Mouse (Mus musculus) limb, embryonic 14.5 days (tissue): ENCODE data around the gene Rbm47. TPM values are rescaled to one million over a fixed set of nuclear protein-coding genes. Genes with fewer than 3 reads are reported as not detected.
A peak's percentile ranks its signal among the peaks of the same experiment; 100 is the strongest.

ENCODE experiments used
- ATAC-seq: fragments of 200-750 bp; cut with Nextera tagmentation; 2 replicates; pipeline ENCODE4 v1.8.0; 2017; ENCODE audit warnings: low read depth, moderate number of reproducible peaks, moderate TSS enrichment; ENCODE audit not compliant: low FRiP score
- DNase-seq: peaks from one replicate; pipeline ENCODE4 v3.0.0-alpha.2; 2015; ENCODE audit warnings: low spot score
- H3K27ac ChIP-seq: fragments of 300-500 bp; sonication (generic); replicated peaks from 2 replicates; pipeline ENCODE4 v1.5.1; 2014; ENCODE audit warnings: low read depth, mild to moderate bottlenecking, low read length, moderate library complexity, mixed read lengths
- H3K27me3 ChIP-seq: fragments of 300-500 bp; sonication (generic); 2 replicates; pipeline ENCODE4 v1.6.1; 2014; ENCODE audit warnings: low read length, mixed read lengths; ENCODE audit not compliant: control insufficient read depth, insufficient read depth
- H3K36me3 ChIP-seq: fragments of 300-500 bp; sonication (generic); 2 replicates; pipeline ENCODE4 v1.6.1; 2014; ENCODE audit warnings: mild to moderate bottlenecking, low read length, moderate library complexity, mixed read lengths; ENCODE audit not compliant: control insufficient read depth, insufficient read depth
- H3K4me1 ChIP-seq: fragments of 300-500 bp; sonication (generic); 2 replicates; pipeline ENCODE4 v1.6.1; 2014; ENCODE audit warnings: antibody characterized with exemption, low read length, mixed read lengths; ENCODE audit not compliant: control insufficient read depth, insufficient read depth
- H3K4me2 ChIP-seq: fragments of 300-500 bp; sonication (generic); replicated peaks from 2 replicates; pipeline ENCODE4 v1.6.1; 2014; ENCODE audit warnings: low read depth, mild to moderate bottlenecking, low read length, moderate library complexity; ENCODE audit not compliant: severe bottlenecking
- H3K4me3 ChIP-seq: fragments of 300-500 bp; sonication (generic); replicated peaks from 2 replicates; pipeline ENCODE4 v1.5.1; 2014; ENCODE audit warnings: low read length
- H3K9ac ChIP-seq: fragments of 300-500 bp; sonication (generic); 2 replicates; pipeline ENCODE4 v1.6.1; 2014; ENCODE audit warnings: mild to moderate bottlenecking, low read depth, low read length, moderate library complexity; ENCODE audit not compliant: severe bottlenecking
- H3K9me3 ChIP-seq: fragments of 300-500 bp; sonication (generic); 2 replicates; pipeline ENCODE4 v1.6.1; 2016; ENCODE audit warnings: low read length; ENCODE audit not compliant: control insufficient read depth
- POLR2A ChIP-seq: fragments of 200-500 bp; IDR thresholded peaks from 2 replicates; pipeline ENCODE4 v1.8.0; 2012; ENCODE audit warnings: inconsistent platforms, mild to moderate bottlenecking, moderate library complexity, borderline replicate concordance; ENCODE audit not compliant: insufficient read depth, insufficient read length; ENCODE audit errors: extremely low read depth
- WGBS: fragments of 180-500 bp; shearing (Covaris S2); extraction: QIAGEN DNeasy Blood & Tissue Kit; methylation state at CpG from one replicate; pipeline ENCODE4 v1.1.7; 2014; 5-methylcytosine and 5-hydroxymethylcytosine counted together
- polyA plus RNA-seq, 2 experiments: library from polyadenylated mRNA; depleted of rRNA in 1 of 2; stranded (reverse) in 1 of 2; unstranded in 1 of 2; fragments of >200 nt; fragmentation: Nextera tagmentation in 1 of 2; extraction: Ambion mirVana in 1 of 2; gene quantifications; 2 replicates each; pipeline versions ENCODE4 v1.2.1 to v1.2.3; 2012 to 2014

The Rbm47 gene
- polyA plus RNA-seq, 2 experiments = 2.5 to 5.2 TPM

DNA sequence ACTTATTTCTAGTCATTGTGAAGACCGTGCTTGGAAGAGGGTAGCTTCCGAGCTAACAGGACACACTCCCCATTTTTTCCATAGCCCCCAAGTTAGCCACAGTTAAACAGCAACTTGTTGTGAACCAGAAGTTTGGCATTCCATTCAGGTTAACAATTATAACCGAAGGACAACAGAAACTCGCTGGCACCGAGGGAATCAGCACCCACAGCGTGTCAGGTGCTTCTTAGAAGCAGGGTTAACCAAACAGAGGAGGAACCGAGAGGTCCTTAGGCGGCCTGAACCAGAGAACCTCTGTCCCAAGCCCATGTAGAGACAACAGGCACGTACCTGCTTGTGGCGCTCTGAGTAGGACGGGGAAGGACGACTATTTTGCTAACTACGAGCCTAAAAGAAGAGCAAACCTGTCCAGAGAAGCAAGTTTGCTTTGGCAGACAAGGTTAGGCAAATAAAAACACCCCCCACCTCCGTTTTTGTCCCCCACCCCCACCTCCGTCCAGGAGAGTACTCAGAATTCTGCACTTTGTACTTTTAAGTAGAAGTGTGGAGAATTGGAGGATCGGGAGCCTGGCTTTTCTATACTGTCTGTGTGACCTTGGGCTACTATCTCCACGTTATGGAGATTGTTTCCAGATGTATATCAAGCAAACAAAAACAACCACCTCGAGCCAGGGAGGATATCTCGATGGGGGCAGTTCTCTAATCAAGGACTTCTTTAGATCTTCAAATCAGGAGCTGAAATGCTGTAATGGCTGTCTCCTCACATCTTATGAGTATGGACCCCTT, 91.3 kb downstream of the Rbm47 start:
- no peak overlapping the region for H3K4me3 ChIP-seq

DNA sequence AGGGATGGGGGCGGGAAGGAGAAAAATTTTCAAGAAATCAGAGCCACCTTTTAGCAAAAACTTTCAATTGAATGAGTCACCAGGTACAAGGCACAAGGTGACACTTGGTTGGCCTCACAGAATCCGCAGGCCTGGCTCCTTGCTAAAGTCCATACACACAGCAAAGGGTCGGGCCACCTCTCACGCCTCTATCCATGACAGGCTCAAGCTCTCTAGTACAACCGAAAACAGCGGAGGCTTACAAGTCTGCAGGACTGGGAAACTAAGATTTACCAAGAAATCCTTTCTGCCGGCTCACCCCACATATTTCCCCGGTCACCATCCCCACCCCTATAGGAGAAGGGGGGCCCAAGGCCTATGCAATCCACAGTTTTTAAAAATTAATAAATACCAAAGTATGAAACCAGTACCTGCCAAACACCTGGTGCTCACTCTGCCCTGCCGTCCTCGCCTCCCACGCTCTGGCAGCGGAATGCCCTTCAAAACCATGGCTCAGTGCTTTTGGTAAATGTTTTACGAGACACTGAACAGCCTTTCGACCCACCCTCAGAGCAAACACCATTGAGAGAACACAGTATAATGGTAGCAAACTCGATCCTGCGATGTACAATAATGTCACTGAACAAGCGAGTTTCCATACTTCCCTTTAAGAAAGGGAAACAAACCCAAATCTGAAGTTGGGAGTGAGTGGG, 92.2 kb downstream of the Rbm47 start:
- Histone ChIP-seq H3K27ac (no peak overlapping the region), H3K36me3 (no peaks in the 10 kb centered on the region), H3K9me3 (no peaks in the 10 kb centered on the region), H3K4me3 (no peak overlapping the region), H3K4me1 (peaks cover 4% of the 10 kb centered on the region; the same call in 1 of the 2 replicates), H3K9ac (no peak overlapping the region), H3K4me2 (no peak overlapping the region), H3K27me3 (no peaks in the 10 kb centered on the region)
- 71% methylated on average over 17 of the region's 17 CpGs for WGBS
- TF ChIP-seq POLR2A = no peak
- no peak for DNase-seq
- ATAC-seq = no peak

More for the DNA sequence above, 91.3 kb downstream of the Rbm47 start:
- Histone ChIP-seq H3K4me1 (peaks cover 4% of the 10 kb centered on the region; the same call in 1 of the 2 replicates), H3K4me2 (no peak overlapping the region), H3K9ac (no peak overlapping the region), H3K27ac (no peak overlapping the region), H3K27me3 (no peaks in the 10 kb centered on the region), H3K36me3 (no peaks in the 10 kb centered on the region), H3K9me3 (no peaks in the 10 kb centered on the region)
- ATAC-seq (no peak), DNase-seq (no peak)
- TF ChIP-seq POLR2A = no peak
- 53% methylated on average over 19 of the region's 19 CpGs for WGBS

DNA sequence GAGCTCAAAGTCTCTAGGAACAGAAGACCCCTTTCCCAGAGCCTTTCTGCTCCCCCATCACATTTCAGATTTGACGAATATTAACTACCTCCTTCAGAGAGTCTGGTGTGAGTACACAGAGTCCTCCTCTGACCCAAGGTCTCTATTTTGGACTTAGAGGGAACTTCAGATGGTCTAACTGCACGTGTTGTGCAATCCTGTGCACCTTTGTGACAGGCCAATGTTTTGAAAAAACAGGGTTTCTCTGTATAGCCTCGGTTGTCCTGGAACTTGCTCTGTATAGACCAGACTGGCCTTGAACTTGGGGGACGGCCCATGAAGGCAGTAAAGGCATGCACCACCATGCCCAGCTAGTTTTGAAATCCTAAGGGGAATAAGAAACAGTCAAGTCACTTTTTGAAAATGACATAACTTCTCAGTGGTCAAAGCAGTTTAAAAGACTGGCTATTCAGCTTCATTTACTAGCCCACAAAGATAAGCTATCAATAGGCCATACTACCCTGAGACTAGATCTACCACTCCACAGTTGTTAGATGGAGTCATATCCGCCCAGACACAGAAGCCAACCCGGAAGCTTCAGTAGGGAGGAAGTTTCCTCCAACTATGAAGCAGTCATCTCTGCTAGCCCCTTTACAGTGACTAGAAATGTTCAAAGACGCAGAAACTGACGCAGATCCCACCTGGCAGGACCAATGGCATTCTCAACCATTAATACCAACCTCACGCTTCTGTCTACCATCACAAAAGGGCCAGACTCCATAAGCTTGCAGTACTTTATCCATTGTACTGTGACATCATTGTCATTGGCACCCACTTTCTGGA, 93.3 kb downstream of the Rbm47 start:
- no peak for DNase-seq
- Histone ChIP-seq H3K36me3 (no peaks in the 10 kb centered on the region), H3K4me3 (no peak overlapping the region), H3K27ac (no peak overlapping the region), H3K27me3 (no peaks in the 10 kb centered on the region), H3K9ac (no peak overlapping the region), H3K4me2 (no peak overlapping the region), H3K9me3 (no peaks in the 10 kb centered on the region), H3K4me1 (no peaks in the 10 kb centered on the region)
- 91% methylated on average over 9 of the region's 9 CpGs for WGBS
- ATAC-seq = no peak
- TF ChIP-seq POLR2A = no peak

DNA sequence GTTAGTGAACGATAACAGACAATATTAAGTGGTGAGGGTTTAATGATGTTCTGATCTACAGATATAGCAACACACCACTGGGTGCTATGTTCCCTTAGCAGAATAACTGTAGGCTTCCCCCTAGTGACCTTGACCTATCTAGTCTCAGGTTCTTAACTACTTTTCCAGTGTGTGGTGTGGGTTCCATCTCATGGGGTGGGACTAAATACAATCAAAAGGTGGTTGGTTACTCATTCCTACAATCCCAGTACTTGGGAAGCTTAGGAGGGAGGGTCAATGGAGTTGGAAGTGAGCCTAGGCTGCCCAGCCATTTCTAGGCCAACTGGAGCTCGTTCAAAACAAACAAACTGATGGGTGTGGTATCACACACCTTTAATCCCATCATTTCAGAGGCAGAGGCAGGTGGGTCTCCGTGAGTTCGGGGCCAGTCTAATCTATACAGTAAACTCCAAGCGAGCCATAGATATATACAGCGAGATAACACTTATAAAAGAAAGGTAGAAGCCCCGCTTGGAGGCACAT, 94.4 kb downstream of the Rbm47 start:
- 92% methylated on average over 7 of the region's 7 CpGs for whole genome bisulfite sequencing
- TF ChIP-seq POLR2A = no peak
- no peak overlapping the region for H3K9ac ChIP-seq
- H3K27ac ChIP-seq = no peak overlapping the region
- H3K4me1 ChIP-seq = no peaks in the 10 kb centered on the region
- H3K9me3 ChIP-seq = no peaks in the 10 kb centered on the region
- H3K4me3 ChIP-seq = no peak overlapping the region
- ATAC-seq = no peak
- no peaks in the 10 kb centered on the region for H3K27me3 ChIP-seq
- H3K4me2 ChIP-seq = no peak overlapping the region
- DNase-seq = no peak
- no peaks in the 10 kb centered on the region for H3K36me3 ChIP-seq

GRCm38 (mm10) chr5:66077416-66077815, 95.5 kb downstream of the Rbm47 start:
- Histone ChIP-seq H3K27ac (peak overlapping the region; percentile 35; the same call in 1 of the 2 replicates), H3K4me1 (no peaks in the 10 kb centered on the region), H3K9ac (no peak overlapping the region; the same call in 1 of the 2 replicates), H3K4me3 (no peak overlapping the region), H3K4me2 (no peak overlapping the region), H3K27me3 (no peaks in the 10 kb centered on the region), H3K36me3 (no peaks in the 10 kb centered on the region), H3K9me3 (no peaks in the 10 kb centered on the region)
- ATAC-seq (no peak), DNase-seq (peak; percentile 53)
- WGBS = 38% methylated on average over 10 of the region's 10 CpGs
- no peak for TF ChIP-seq POLR2A
